Mouse (Mus musculus) cerebellum, adult 8-10 months (tissue): ENCODE measurements around the gene Klf1.

Source experiments
- DNase-seq: peaks from one replicate; pipeline ENCODE4 v3.0.0; 2022

The Klf1 gene

DNA sequence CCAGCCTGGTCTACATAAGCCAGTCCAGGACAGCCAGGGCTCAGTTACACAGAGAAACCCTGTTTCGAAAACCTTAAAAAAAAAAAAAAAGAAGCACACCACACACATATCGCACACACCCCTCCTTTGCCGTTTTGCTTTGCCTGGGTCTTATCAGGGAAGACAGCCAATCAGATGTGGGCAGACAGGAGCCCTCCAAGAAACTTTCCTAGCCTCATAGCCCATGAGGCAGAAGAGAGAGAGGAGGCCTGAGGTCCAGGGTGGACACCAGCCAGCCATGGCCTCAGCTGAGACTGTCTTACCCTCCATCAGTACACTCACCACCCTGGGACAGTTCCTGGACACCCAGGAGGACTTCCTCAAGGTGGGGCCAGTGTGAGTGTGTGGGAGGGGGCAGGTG, at the start of gene Klf1:
Klf1 (plus strand) TSS at position 177 of the 400 bp plus-strand sequence.
- no peak for DNase-seq

DNA sequence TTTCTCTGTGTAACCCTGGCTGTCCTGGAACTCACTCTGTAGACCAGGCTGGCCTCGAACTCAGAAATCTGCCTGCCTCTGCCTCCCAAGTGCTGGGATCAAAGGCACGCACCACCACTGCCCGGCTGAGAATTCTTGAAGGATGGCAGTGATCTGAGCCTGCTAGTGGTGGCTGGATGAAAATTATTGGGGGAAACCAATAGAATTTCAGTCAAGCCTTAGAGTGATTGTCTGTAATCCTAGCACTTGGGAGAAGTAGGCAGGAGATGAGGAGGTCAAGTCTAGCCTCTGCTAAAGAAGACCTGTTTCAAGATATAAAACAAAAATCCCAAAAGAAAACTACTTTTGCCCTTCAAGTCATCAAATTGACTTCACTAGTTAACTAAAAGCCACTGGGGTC, 45.3 kb upstream of the Klf1 start:
- DNase-seq, result no peak

DNA sequence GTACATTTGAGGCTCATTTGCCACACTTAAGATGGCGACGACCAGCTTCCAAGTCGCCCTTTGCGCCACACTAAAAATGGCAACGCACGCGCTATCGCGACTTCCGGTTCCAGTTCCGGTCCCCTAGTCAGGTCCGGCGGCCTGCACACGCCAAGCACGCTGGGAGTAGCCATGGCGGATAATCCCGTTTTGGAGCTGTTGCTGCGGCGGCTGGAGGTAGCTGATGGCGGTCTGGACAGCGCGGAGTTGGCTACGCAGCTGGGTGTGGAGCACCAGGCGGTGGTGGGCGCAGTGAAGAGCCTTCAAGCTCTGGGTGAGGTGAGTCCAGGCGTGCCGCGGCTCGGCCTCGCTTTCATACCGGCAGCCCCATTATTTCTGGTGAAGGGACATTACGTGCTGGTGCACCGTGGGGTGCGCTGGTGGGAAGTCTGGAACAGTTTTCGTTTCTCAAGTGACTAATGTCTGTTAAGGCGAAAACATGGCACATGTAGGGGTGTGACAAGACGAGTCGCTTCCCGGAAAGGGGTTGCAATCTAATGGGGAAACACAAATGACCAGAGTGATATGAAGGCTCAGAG, 44.8 kb upstream of the Klf1 start, which contains the start of gene Farsa:
Farsa (plus strand) TSS at position 126 of the 578 bp plus-strand sequence.
- peak; percentile 91 for DNase-seq

DNA sequence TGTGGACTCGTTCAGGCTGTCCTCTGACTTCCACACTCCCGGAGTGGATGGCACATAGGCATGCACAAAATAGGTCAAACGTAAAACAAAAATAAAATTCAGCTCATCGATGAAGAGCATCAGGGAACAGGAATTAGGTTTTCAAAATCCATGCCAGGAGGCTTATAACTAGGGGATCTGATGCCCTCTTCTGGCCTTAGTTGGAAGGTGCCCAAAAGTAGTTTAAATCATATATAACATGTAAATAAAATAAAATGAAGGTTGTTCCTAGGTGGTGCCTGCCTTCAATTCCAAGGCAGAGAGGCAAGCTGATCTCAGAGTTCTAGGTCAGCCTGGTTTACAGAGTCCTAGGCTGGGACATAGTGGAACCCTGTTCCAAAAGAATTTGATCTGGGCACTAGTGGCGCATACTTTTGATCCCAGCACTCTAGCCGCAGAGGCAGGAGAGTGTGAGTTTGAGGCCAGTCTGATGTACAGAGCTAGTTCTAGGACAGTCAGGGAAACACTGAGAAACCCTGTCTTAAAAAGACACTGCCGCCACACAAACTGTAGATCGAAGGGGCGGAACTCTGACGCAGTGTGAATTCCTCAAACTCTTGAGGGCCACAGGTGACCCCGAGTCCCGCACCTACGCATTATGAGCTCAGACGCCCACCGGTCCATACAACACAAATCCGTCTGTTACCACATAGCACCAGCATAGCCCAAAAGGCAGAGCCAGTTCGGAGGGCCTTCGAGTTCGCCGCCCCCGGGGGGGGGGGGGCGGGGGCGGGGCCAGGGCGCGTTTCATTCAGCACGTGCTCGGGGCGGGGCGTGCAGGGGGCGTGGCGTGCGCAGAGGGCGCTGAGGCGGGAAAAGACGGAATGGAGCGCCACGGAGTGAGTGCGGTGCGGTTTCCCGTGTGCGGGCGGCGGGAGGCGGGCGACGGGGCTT, 30.1 kb upstream of the Klf1 start, which contains the start of gene Syce2:
Syce2 (plus strand) TSS at position 736 of the 933 bp plus-strand sequence.
- DNase-seq, result peak; percentile 53

GRCm38 (mm10) chr8:84872309-84872965, 29.3 kb upstream of the Klf1 start:
- DNase-seq, result no peak

- DNase-seq, result no peak
Measured at GRCm38 (mm10) chr8:84873016-84873415, 28.7 kb upstream of the Klf1 start.

DNA sequence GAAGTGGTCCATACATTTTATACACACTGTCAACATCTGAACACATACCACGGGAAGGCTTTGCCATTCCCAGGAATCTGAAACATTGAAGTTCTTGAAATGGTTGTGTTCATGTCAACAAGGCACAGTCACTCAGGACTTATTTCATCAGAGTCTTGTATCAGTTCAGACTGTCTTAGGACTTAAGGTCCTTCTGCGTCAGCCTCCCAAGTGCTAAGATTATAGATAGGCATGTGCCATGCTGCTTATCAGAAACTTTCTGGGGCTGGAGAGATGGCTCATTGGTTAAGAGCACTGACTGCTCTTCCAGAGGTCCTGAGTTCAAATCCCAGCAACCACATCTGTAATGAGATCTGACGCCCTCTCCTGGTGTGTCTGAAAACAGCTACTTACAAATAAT, 27.4 kb upstream of the Klf1 start:
- DNase-seq, result no peak

DNA sequence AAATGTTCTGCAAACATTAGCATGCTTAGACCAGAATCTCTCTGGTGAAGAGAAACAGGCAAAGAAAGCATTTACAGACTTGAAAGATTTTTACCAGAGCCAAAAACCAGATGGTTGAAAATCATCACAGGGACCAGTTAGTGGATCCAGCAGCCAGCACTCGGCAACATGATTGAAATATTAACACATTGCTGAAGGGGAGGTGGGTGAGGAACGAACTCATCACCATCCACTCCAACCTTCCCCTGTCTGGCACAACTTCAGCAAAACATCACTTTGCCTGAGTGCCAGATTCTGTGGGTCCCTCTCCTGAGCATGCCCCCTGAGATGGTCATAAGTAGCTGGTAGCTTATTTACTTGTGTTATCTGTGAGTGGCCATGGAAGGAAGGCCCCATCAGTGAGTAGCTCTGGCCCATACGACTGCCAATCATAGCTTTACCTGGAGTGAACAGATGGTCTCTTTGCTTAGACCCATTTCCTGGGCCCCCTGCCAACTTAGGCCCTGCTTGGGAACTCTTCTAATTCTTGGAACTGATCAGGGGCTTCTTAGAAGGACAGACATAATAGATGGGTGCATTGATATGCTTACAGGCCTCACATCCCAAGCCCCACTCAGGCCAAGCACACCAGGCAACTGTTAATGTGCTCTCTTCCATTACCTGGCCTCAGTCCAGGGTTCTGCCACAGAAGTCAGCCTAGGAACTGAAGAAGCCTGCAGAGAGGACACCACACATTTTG, 24.3 kb upstream of the Klf1 start:
- peak; percentile 75 for DNase-seq

DNA sequence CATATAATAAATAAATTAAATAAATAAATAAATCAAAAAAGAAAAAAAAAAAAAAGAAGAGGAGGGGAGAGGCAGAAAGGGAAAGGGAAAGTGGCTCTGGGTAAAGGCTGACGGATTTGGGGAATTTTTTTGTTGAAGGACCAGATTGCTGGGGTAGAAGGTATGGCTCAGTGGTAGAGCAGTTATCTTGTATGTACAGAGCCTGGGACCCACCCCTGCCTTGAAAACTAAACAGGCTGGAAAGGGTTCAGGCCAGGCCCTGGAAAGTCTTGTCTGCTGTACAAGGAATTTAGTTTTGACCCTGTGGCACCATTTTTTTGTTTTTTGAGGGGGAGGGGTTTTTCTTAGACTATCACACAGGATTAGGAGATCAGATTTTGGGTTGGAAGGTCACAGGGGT, 22.8 kb upstream of the Klf1 start:
- no peak for DNase-seq

- DNase-seq, result no peak
Measured at GRCm38 (mm10) chr8:84884728-84885127, 17.0 kb upstream of the Klf1 start.

DNA sequence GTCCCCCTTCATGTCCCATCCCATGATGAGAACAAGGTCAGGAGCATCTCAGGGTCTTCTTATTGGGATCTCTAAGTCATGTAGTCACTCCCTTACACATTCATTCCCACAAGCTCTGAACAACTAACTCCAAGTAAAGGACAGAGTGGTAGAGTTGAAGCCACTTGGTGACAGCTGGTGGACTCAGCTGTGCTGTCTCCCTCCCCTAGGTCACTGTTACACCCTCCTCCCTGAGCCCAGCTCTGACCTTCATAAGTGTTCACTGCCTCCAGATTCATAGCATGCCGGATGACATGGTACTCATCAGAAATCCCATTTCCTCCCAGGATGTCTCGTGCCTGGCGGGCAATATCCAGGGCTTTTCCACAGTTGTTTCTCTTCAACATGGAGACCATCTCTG, 13.4 kb upstream of the Klf1 start:
- no peak for DNase-seq

DNA sequence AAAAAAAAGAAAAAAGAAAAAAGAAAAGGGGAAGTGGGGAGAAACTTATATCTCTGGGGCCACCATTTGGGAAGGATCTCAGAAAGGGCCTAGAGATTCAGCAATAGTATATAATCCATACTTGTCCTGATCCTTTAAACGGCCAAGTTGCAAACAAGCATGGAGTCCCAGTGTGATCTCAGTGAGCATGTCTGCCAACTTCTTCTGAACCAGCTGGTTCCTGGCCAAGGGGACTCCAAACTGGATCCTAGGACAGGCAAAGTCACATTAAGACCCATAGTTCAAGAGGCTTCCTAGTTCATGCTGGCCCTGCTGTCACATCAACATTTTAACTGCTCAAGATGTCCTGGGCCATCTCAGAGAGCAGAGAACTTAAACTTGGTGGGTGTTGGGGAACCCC, 12.6 kb upstream of the Klf1 start:
- no peak for DNase-seq

- no peak for DNase-seq
Measured at GRCm38 (mm10) chr8:84892993-84893708, 8.6 kb upstream of the Klf1 start.

DNA sequence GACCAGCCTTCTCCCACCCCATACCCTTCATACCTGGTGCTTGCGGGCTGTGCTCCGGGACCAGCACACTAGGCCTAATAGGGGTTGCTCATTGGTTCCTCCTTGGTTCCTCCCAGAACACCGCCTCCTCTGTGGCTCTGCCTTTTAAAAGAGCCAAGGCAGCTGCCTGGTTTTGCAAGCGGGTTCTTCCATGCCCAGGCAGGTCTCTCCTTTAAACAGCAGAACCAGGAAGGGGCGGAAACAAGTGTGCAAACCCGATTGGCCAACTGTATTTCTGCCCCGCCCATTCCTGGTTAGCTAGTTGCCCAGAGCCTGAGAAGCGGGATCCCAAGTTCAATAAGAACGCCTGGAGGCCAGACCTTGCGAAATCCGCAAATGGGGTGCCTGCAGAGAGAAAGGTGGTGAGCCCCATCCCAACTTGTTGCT, 8.0 kb upstream of the Klf1 start, which contains the start of gene Gcdh:
Gcdh (minus strand) TSS at position 213 of the 426 bp plus-strand sequence.
- DNase-seq, result peak; percentile 91

- DNase-seq, result no peak
Measured at GRCm38 (mm10) chr8:84895963-84896362, 5.8 kb upstream of the Klf1 start.

GRCm38 (mm10) chr8:84901071-84901470, 657 bp upstream of the Klf1 start:
- no peak for DNase-seq

DNA sequence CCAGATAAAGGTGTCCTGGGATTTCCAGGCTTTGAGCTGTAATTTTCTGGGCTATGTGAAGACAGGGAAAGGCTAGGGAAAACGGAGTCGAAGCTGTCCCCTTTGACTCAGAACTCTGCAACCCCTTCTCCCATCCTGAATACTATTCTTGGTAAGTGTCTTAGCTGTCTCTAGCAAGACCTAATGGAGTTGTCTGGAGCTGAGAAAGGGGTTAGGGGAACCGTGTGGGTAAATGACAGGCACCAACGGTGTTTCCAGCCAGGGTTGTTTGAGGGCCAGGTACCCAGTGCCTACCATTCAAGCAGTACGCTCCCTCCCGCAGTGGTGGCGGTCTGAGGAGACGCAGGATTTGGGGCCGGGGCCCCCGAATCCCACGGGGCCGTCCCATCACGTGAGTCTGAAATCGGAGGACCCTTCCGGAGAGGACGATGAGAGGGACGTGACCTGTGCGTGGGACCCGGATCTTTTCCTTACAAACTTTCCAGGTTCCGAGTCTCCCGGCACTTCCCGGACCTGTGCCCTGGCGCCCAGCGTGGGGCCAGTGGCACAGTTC, 715 bp downstream of the Klf1 start:
- DNase-seq, result peak; percentile 48

- DNase-seq, result peak; percentile 97
Measured at GRCm38 (mm10) chr8:84902920-84903661, 1.4 kb downstream of the Klf1 start.

DNA sequence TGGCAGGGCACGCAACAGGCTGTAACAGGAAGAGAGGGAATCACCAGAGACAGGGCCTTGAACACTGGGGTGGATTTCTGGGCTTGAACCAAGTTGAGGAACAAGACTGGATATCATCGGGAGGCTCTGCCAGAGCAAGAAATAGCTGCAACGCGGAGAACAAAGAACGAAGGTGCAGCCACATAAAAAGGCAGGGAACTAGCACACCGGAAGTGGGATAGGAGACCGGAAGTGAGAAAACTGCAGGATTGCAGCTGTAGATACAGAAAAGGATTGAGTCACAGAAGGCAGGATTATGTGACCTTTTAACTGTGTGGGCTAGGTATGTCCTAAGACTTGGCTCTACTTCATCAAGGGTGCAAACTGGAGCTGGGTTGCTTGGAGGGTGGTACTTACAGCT, 2.6 kb downstream of the Klf1 start:
- DNase-seq, result no peak

- DNase-seq, result no peak
Measured at GRCm38 (mm10) chr8:84907037-84907436, 5.3 kb downstream of the Klf1 start.

GRCm38 (mm10) chr8:84907493-84907892, 5.8 kb downstream of the Klf1 start:
- no peak for DNase-seq
